Mouse (Mus musculus) testis, adult 2 months (tissue): ENCODE results near the gene Lrrc51. TPM values are rescaled to one million over a fixed set of nuclear protein-coding genes. Genes with fewer than 3 reads are reported as not detected.
A peak's percentile ranks its signal among the peaks of the same experiment; 100 is the strongest.

Experiments
- H3K27ac ChIP-seq: fragments of 200-500 bp; 2 replicates; pipeline ENCODE4 v1.5.1; 2012; ENCODE audit warnings: low read depth, low read length; ENCODE audit not compliant: control insufficient read depth, insufficient read depth
- H3K27me3 ChIP-seq: fragments of 200-500 bp; 2 replicates; pipeline ENCODE4 v1.6.1; 2012; ENCODE audit warnings: mild to moderate bottlenecking, low read length, moderate library complexity; ENCODE audit not compliant: control insufficient read depth, insufficient read depth
- H3K36me3 ChIP-seq: fragments of 200-500 bp; 2 replicates; pipeline ENCODE4 v1.6.1; 2012; ENCODE audit warnings: mild to moderate bottlenecking, low read length; ENCODE audit not compliant: control insufficient read depth, insufficient read depth
- H3K4me1 ChIP-seq: fragments of 200-500 bp; 2 replicates; pipeline ENCODE4 v1.6.1; 2012; ENCODE audit warnings: low read length; ENCODE audit not compliant: control insufficient read depth, insufficient read depth
- H3K4me3 ChIP-seq: fragments of 200-500 bp; 2 replicates; pipeline ENCODE4 v1.5.1; 2012; ENCODE audit warnings: low read depth, mild to moderate bottlenecking, low read length, moderate library complexity, mixed read lengths; ENCODE audit not compliant: control insufficient read depth
- CTCF ChIP-seq: fragments of 200-500 bp; IDR thresholded peaks from 2 replicates; pipeline ENCODE4 v1.5.1; 2012; ENCODE audit warnings: low read depth, mild to moderate bottlenecking, inconsistent platforms, low read length, moderate library complexity; ENCODE audit not compliant: control insufficient read depth, insufficient read depth, insufficient replicate concordance
- POLR2A ChIP-seq: fragments of 200-500 bp; IDR thresholded peaks from 2 replicates; pipeline ENCODE4 v1.6.1; 2012; ENCODE audit warnings: low read depth, mild to moderate bottlenecking, inconsistent platforms, low read length, moderate library complexity; ENCODE audit not compliant: control insufficient read depth
- polyA plus RNA-seq: library from polyadenylated mRNA; depleted of rRNA; stranded (reverse); fragments of >200 nt; gene quantifications from 2 replicates; pipeline ENCODE4 v1.2.3, GENCODE M21; 2012; rRNA removed

Gene Lrrc51
- polyA plus RNA-seq, 1 experiment = 1,353 TPM

DNA sequence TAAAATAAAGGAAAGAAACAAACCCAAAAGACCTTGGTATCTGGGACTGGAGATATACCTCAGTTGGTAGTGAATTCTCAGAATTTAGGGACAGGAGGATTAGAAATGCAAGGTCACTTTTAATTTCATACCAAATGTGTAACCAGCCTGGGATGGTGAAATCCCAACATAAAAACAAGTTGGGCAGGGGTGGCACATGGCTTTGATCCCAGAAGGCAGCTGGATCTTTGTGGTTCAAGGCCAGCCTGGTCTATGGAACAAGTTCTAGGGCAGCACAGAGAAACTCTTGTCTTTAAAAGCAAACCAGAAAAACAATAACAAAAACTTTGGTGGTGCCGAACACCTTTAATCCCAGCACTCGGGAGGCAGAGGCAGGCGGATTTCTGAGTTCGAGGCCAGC, 66.2 kb downstream of the Lrrc51 start:
- H3K4me3 ChIP-seq = no peak overlapping the region
- H3K27ac ChIP-seq = no peak overlapping the region
- TF ChIP-seq POLR2A (no peak), CTCF (no peak)
- peaks cover 2% of the 10 kb centered on the region; the same call in 1 of the 2 replicates for H3K4me1 ChIP-seq
- no peaks in the 10 kb centered on the region for H3K27me3 ChIP-seq
- no peaks in the 10 kb centered on the region for H3K36me3 ChIP-seq

GRCm38 (mm10) chr7:101866491-101867265, 67.0 kb downstream of the Lrrc51 start:
- Histone ChIP-seq H3K36me3 (no peaks in the 10 kb centered on the region), H3K4me3 (no peak overlapping the region), H3K27ac (peak overlapping the region; percentile 78), H3K27me3 (no peaks in the 10 kb centered on the region), H3K4me1 (peaks cover 2% of the 10 kb centered on the region; the same call in 1 of the 2 replicates)
- TF ChIP-seq CTCF = no peak

DNA sequence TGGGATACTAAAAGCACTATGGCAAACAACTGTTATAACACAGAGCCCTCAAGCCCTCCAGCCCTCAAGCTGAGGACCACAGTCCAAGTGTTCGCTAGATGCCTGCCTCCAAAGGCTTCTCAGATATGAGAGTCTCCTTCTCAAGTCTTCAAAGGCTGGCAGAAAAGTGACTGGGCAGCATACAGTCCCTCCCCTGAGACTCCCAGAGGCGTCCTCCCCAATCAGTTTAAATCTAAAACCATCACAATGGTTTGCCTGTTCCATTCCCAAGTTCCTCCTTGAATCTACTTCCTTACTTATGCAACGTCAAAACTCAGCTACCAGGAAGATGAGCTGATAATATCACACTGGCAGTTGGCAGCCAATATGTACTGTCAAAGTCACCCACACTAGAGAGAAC, 70.3 kb downstream of the Lrrc51 start, which contains the start of gene Anapc15:
Anapc15 (plus strand) TSS at position 301 of the 400 bp plus-strand sequence.
- no peak for TF ChIP-seq CTCF
- TF ChIP-seq POLR2A = no peak
- H3K27me3 ChIP-seq = no peaks in the 10 kb centered on the region
- no peak within 1 kb of the TSS for H3K4me3 ChIP-seq
- H3K4me1 ChIP-seq = peaks cover 4% of the 10 kb centered on the region; the same call in 1 of the 2 replicates
- H3K27ac ChIP-seq = no peak within 1 kb of the TSS
- no peaks in the 10 kb centered on the region for H3K36me3 ChIP-seq

Other genes starting within 250 kb of the Lrrc51 start
- 0.14 and 0.16 TPM in 2 replicates for gene Phox2a, start 115.6 kb downstream of the Lrrc51 start, polyA plus RNA-seq
- gene Inppl1, start 95.7 kb downstream of the Lrrc51 start, polyA plus RNA-seq = 27.7 and 37.2 TPM in 2 replicates
- gene Folr2, start 76.7 kb downstream of the Lrrc51 start, polyA plus RNA-seq = 2.7 and 3.7 TPM in 2 replicates
- gene Anapc15, start 70.2 kb downstream of the Lrrc51 start, polyA plus RNA-seq = 82.5 and 83.4 TPM in 2 replicates
- gene Folr1, start 63.1 kb downstream of the Lrrc51 start, polyA plus RNA-seq = 25.5 and 28.5 TPM in 2 replicates
- 52.2 and 53.8 TPM in 2 replicates for gene Lamtor1, start 28.0 kb downstream of the Lrrc51 start, polyA plus RNA-seq
- 1.4 and 2.0 TPM in 2 replicates for gene Tomt, start 27.5 kb downstream of the Lrrc51 start, polyA plus RNA-seq
- gene Numa1, start 216 bp upstream of the Lrrc51 start, polyA plus RNA-seq = 20.8 and 21.9 TPM in 2 replicates
- 3.3 and 4.2 TPM in 2 replicates for gene Il18bp, start 84.8 kb upstream of the Lrrc51 start, polyA plus RNA-seq
- gene Rnf121, start 131.6 kb upstream of the Lrrc51 start, polyA plus RNA-seq = 34.9 and 38.0 TPM in 2 replicates
- gene Xndc1, start 131.6 kb upstream of the Lrrc51 start, polyA plus RNA-seq = 47.9 and 54.6 TPM in 2 replicates
- gene Xntrpc, start 131.8 kb upstream of the Lrrc51 start, polyA plus RNA-seq = 5.5 and 7.4 TPM in 2 replicates
- not detected in 2 replicates for gene Trpc2, start 149.2 kb upstream of the Lrrc51 start, polyA plus RNA-seq
- 6.7 and 9.4 TPM in 2 replicates for gene Art1, start 167.8 kb upstream of the Lrrc51 start, polyA plus RNA-seq
- gene Art5, start 175.6 kb upstream of the Lrrc51 start, polyA plus RNA-seq = 65.1 and 76.0 TPM in 2 replicates
- gene Chrna10, start 182.9 kb upstream of the Lrrc51 start, polyA plus RNA-seq = 0.04 and 0.07 TPM in 2 replicates